Mouse (Mus musculus) liver, postnatal 0 days (tissue): ENCODE results near the gene Aldh1l2.

Experiments used
- CTCF ChIP-seq: sonication (generic); IDR thresholded peaks from 2 replicates; pipeline ENCODE4 v1.5.1; 2016; ENCODE audit warnings: antibody characterized with exemption, low read depth
- EP300 ChIP-seq: IDR thresholded peaks from 2 replicates; pipeline ENCODE4 v1.6.1; 2016; ENCODE audit warnings: antibody characterized with exemption, low read depth, mild to moderate bottlenecking

DNA sequence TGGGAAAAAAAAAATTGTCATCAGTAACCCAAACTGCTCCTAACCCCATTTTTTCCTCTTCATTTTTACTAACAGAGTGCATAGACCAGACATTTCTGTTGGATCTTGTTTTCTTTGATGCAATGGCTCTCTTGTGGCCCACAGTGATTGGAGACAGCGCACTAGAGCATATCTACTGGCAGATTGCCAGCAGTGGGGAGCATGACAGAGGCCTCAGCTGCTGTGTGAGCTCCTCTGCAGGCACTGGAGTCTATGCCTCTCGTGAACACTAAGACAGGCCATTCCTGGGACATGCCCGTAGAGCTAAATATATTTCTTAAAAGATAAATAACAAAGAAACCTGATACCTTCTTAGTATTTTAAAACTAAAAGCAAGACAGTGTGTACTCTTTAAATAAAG is 6.2 kb upstream of the Aldh1l2 start:
- TF ChIP-seq CTCF (no peak), EP300 (no peak)
